Mouse (Mus musculus) pancreas, adult 10 weeks (tissue): Measurements from ENCODE around the gene Lin28a. TPM values are rescaled to one million over a fixed set of nuclear protein-coding genes. Genes with fewer than 3 reads are reported as not detected.

Experiments
- polyA plus RNA-seq: library from polyadenylated mRNA; stranded (reverse); fragments of 350-450 nt; fragmentation: Illumina TruSeq; extraction: RNeasy Lipid Tissue Mini Kit (QIAGEN cat#74804); gene quantifications from one replicate; pipeline ENCODE4 v1.2.3, GENCODE M21; 2015; ENCODE audit warnings: low read depth, low replicate concordance; ENCODE audit not compliant: insufficient read depth

Lin28a gene
- not detected for polyA plus RNA-seq

GRCm38 (mm10) chr4:134018779-134019145 lies at the start of gene Lin28a:
Gene Lin28a, minus strand, starts transcription at chr4:134018841.

DNA sequence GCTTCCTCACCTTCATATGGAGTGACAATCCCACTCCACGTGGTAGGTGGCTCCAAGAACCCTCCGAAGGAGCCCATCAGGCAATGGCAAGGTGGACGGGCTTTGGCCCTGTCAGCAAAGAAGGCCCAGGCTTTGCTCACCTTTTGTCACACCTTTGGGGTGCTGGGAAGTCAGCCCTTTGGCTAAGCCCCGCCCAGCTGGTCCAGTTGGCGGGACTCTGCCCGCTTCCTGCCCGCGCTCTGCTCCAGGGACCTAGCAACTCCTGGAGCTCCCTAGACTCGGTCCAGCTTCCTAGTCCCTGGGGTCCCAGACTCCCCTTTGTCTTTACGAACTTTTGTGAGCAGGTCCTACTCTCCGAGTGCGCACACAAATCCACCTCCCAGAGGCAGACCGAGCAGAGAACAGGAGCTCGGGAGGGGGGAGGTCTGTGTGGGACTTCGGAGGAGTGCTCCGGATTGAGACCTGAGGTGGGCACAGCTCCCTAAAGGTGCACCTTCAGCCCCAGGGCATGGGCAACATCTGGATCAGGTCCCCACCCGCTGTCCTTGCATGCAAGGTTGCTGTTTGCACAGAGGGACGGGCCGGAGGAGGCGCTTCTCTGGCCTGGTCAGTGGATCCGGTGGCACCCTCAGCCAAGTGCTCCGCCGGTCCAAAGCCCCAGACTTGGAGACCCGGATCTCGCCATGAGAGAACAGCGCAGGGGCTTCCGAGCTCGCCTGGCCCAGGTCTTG lies 41.7 kb upstream of the Lin28a start, which contains the start of gene Crybg2:
Crybg2 (plus strand) TSS at position 681 of the 731 bp plus-strand sequence.

GRCm38 (mm10) chr4:134053538-134053937 lies 34.9 kb upstream of the Lin28a start, which contains the start of gene Zfp683:
Gene Zfp683, plus strand, starts transcription at chr4:134053838.

GRCm38 (mm10) chr4:134000466-134001438 lies 17.9 kb downstream of the Lin28a start, which contains the start of gene Dhdds:
Gene Dhdds, minus strand, starts transcription at chr4:134000918.

DNA sequence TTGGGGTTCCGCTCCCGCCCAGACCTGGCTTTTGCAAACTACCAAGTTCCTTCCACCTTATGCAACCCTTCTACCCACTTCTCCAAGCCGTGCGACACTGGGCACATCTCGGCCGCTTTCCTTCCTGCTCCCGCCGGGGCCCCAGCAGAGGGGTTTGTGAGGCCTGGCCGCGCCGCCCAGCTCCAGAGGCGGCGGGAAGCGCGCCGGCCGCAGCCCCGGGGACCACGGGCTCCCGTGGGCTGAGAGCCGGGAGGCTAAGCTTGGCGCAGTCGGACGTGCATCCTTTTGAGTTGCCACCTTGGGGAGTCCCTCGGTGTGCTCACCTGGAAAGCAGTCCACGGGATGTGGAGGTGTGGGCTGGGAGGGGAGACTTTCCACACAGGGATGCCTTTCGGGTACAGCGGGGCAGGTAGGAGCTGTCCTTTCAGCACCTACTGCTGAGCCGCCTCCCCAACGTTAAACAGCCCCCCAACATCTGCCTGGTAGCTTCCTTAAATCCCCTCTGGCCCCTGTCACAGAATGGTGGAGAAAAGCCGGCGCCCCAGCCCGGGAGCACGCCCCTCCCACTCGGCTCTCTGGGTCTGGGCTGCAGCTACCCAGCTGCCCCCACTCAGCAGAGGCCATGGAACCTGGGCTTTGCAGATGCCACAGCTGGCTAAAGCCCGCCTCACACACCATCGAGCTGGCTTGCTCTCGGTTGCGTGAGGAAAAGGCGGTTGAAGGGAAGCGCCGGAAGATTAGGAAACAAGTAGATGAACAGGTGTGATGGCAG lies 50.3 kb downstream of the Lin28a start, which contains the start of gene Hmgn2:
Hmgn2 (minus strand) TSS at position 501 of the 772 bp plus-strand sequence.

Other genes with a start within 250 kb of the Lin28a start
- gene Rps6ka1, start 131.0 kb downstream of the Lin28a start, polyA plus RNA-seq = 4.2 TPM
- 33.0 TPM for gene Hmgn2, start 50.2 kb downstream of the Lin28a start, polyA plus RNA-seq
- gene Dhdds, start 17.9 kb downstream of the Lin28a start, polyA plus RNA-seq = 8.8 TPM
- not detected for gene Zfp683, start 35.0 kb upstream of the Lin28a start, polyA plus RNA-seq
- gene Crybg2, start 42.0 kb upstream of the Lin28a start, polyA plus RNA-seq = not detected
- gene Cd52, start 76.2 kb upstream of the Lin28a start, polyA plus RNA-seq = 12.5 TPM
- 2.3 TPM for gene Ubxn11, start 83.7 kb upstream of the Lin28a start, polyA plus RNA-seq
- gene Sh3bgrl3, start 109.9 kb upstream of the Lin28a start, polyA plus RNA-seq = 68.4 TPM
- gene Cep85, start 168.3 kb upstream of the Lin28a start, polyA plus RNA-seq = 12.7 TPM
- not detected for gene Gm7534, start 184.2 kb upstream of the Lin28a start, polyA plus RNA-seq
- gene Catsper4, start 208.5 kb upstream of the Lin28a start, polyA plus RNA-seq = 0.65 TPM
- 4.4 TPM for gene Cnksr1, start 219.6 kb upstream of the Lin28a start, polyA plus RNA-seq
- gene E130218I03Rik, start 224.8 kb upstream of the Lin28a start, polyA plus RNA-seq = not detected
- gene Zfp593, start 226.8 kb upstream of the Lin28a start, polyA plus RNA-seq = 2.0 TPM
- not detected for gene Gm30191, start 228.1 kb upstream of the Lin28a start, polyA plus RNA-seq
- 6.8 TPM for gene Grrp1, start 235.3 kb upstream of the Lin28a start, polyA plus RNA-seq